Comparison of ENCODE assay signal across 19 mouse cellular contexts in genomic region chr9:113195556-113195955, GRCm38 (mm10).
DNase-seq lines count a peak whose midpoint lies in the region; ATAC-seq lines count a peak whose summit lies in the region.
"Had no signal": no experiment of that assay in that cellular context is flagged by ENCODE, and none has a peak within 500 bp of the region (broad histone marks: within the 10 kb centered on the region; RNA-seq: fewer than 3 reads in every experiment).

No protein-coding gene starts in this region.

- peak; percentile 57; the same call in 1 of the 2 replicates for ATAC-seq in frontal cortex, adult (ENCODE audit: low TSS enrichment)
- ATAC-seq: activated CD4-positive, CD25-positive, alpha-beta regulatory T cell, adult 4 months; CD4-positive, CD25-positive, alpha-beta regulatory T cell, adult 4 months; forebrain, embryonic 15.5 days; forebrain, postnatal 0 days; Patski had no signal

- DNase-seq in frontal cortex, adult 2 months (ENCODE audit: extremely low spot score in 1 of 2, low spot score in 1 of 2): no peak
- peak; percentile 49 for DNase-seq in brain, adult 2 months (ENCODE audit: low read depth, low spot score)
- peak; percentile 59 for DNase-seq in telencephalon, adult 2 months (ENCODE audit: low read depth, low spot score)
- no peak for DNase-seq in adrenal gland, postnatal 36 days
- DNase-seq: adrenal gland, adult 8-10 months; adrenal gland, postnatal 14 days; B cell, adult 2 months; cerebellum, adult 11-12 months; cerebellum, adult 2 months; cerebellum, adult 9-10 months; cerebellum, postnatal 10 days; cerebellum, postnatal 25 days; embryo, embryonic 11 days; forebrain, postnatal 0 days had no signal

Comparison
In these comparisons a context has a peak if more than half of its experiments do, and no peak if none do; other contexts are left out.
1. DNase-seq: peak in brain, adult 2 months (single experiment) and telencephalon, adult 2 months (single experiment); none in frontal cortex, adult 2 months (0 of 2) and adrenal gland, postnatal 36 days (0 of 2).